Mouse (Mus musculus): ENCODE results near the gene Epb41l5.
A peak's percentile ranks its signal among the peaks of the same experiment; 100 is the strongest.

The Epb41l5 gene

GRCm38 (mm10) chr1:119596954-119597480 lies 51.8 kb downstream of the Epb41l5 start:
- DNase-seq, result no peak

- peak; percentile 68 to 87 for DNase-seq
Observed at GRCm38 (mm10) chr1:119590041-119590440, 58.8 kb downstream of the Epb41l5 start.

GRCm38 (mm10) chr1:119584974-119585373 lies 63.8 kb downstream of the Epb41l5 start:
- no peak for DNase-seq

- DNase-seq, result no peak
Observed at GRCm38 (mm10) chr1:119570134-119570533, 78.7 kb downstream of the Epb41l5 start.

GRCm38 (mm10) chr1:119565531-119565930 lies 83.3 kb downstream of the Epb41l5 start:
- DNase-seq, result peak; percentile 48 to 58

- DNase-seq, result peak in 1 of 2 experiments; percentile 29
Observed at GRCm38 (mm10) chr1:119557641-119558395, 91.0 kb downstream of the Epb41l5 start.

GRCm38 (mm10) chr1:119555651-119556050 lies 93.1 kb downstream of the Epb41l5 start:
- no peak for DNase-seq

- peak; percentile 57 to 63 for DNase-seq
Observed at GRCm38 (mm10) chr1:119551651-119552050, 97.1 kb downstream of the Epb41l5 start.

- no peak for DNase-seq
Observed at GRCm38 (mm10) chr1:119550064-119550463, 98.7 kb downstream of the Epb41l5 start.

- no peak for DNase-seq
Observed at GRCm38 (mm10) chr1:119549327-119549689, 99.5 kb downstream of the Epb41l5 start.

GRCm38 (mm10) chr1:119548668-119549326 lies 100.0 kb downstream of the Epb41l5 start:
- DNase-seq, result peak; percentile 75 to 87

GRCm38 (mm10) chr1:119546490-119546889 lies 102.3 kb downstream of the Epb41l5 start:
- no peak for DNase-seq

GRCm38 (mm10) chr1:119545671-119546070 lies 103.1 kb downstream of the Epb41l5 start:
- no peak for DNase-seq

- no peak for DNase-seq
Observed at GRCm38 (mm10) chr1:119545164-119545563, 103.6 kb downstream of the Epb41l5 start.

- DNase-seq, result no peak
Observed at GRCm38 (mm10) chr1:119544611-119545155, 104.1 kb downstream of the Epb41l5 start.

- DNase-seq, result no peak
Observed at GRCm38 (mm10) chr1:119543316-119543715, 105.5 kb downstream of the Epb41l5 start.

GRCm38 (mm10) chr1:119541570-119541969 lies 107.2 kb downstream of the Epb41l5 start:
- no peak for DNase-seq

GRCm38 (mm10) chr1:119540836-119541557 lies 107.8 kb downstream of the Epb41l5 start:
- DNase-seq, result peak; percentile 89 to 92

- no peak for DNase-seq
Observed at GRCm38 (mm10) chr1:119539252-119539651, 109.5 kb downstream of the Epb41l5 start.

- DNase-seq, result no peak
Observed at GRCm38 (mm10) chr1:119537651-119538050, 111.1 kb downstream of the Epb41l5 start.

- DNase-seq, result no peak
Observed at GRCm38 (mm10) chr1:119536122-119536521, 112.7 kb downstream of the Epb41l5 start.

GRCm38 (mm10) chr1:119534341-119534740 lies 114.5 kb downstream of the Epb41l5 start:
- DNase-seq, result no peak
